Mouse (Mus musculus) B cell, adult (primary cell): ENCODE data around the gene Olfr108. TPM values are rescaled to one million over a fixed set of nuclear protein-coding genes. Genes with fewer than 3 reads are reported as not detected.

ENCODE experiments used
- total RNA-seq: library from RNA; stranded (reverse); gene quantifications from 4 replicates; pipeline ENCODE4 v1.2.4, GENCODE M21; 2023; ENCODE audit not compliant: inconsistent age

Olfr108 gene
- total RNA-seq: not detected in 4 replicates

GRCm38 (mm10) chr17:37445180-37445579 is at the start of gene Olfr108:
Gene Olfr108, plus strand, starts transcription at chr17:37445480.

GRCm38 (mm10) chr17:37398926-37399325 is 46.4 kb upstream of the Olfr108 start, which contains the start of gene Olfr107:
Gene Olfr107, plus strand, starts transcription at chr17:37399226.

DNA sequence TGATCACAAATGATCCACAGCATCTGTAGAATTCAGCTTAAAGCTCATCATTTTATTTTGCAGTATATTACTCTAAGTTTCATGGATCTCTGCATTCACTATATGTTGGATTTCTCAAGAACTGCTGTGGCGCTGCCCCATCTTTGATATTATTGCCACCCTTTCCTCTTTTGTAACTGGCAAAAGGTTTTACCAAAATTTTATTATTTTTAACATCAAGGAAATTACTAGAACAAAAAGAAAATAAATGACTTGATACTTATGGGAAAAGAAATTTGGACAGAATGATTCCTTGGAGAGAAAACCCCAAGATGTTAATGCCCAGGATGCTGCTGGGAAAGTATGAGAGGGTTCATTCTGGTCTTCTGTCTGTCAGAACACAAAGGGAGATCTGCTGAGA is 13.3 kb downstream of the Olfr108 start, which contains the start of gene Olfr109:
Olfr109 (plus strand) TSS at position 301 of the 400 bp plus-strand sequence.

DNA sequence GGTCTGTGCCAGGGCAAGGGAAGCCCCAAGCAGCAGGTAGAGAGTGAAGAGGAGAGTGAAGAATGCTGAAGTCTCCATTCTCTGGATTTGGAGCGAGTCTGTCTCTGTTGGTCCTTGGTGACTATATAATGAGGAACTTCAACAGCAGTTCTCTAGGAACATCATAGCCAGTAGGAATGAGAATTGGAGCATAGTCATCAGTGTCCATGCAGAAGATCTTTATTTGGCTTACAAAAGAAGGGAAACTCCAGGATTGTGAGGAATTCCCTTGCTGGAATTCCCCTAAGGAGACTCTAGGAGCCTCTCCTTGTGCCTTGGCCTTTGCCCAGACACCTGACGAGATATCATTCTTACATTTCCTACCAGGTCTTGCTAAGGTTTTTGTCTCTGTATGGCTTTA is 38.2 kb downstream of the Olfr108 start, which contains the start of gene H2-M2:
H2-M2 (minus strand) TSS at position 101 of the 400 bp plus-strand sequence.

GRCm38 (mm10) chr17:37491930-37492518 is 46.7 kb downstream of the Olfr108 start, which contains the start of gene Olfr110:
Gene Olfr110, plus strand, starts transcription at chr17:37492468.

Other genes with a start within 250 kb of the Olfr108 start
- not detected in 4 replicates for gene Olfr94, start 244.5 kb upstream of the Olfr108 start, total RNA-seq
- not detected in 4 replicates for gene Olfr95, start 232.4 kb upstream of the Olfr108 start, total RNA-seq
- not detected in 4 replicates for gene Olfr96, start 225.3 kb upstream of the Olfr108 start, total RNA-seq
- not detected in 4 replicates for gene Olfr97, start 208.2 kb upstream of the Olfr108 start, total RNA-seq
- gene Olfr98, start 181.7 kb upstream of the Olfr108 start, total RNA-seq: not detected in 4 replicates
- gene H2-M3, start 175.3 kb upstream of the Olfr108 start, total RNA-seq: 46.7 to 58.3 TPM (median 54.7 TPM) in 4 replicates
- gene Olfr99, start 162.0 kb upstream of the Olfr108 start, total RNA-seq: not detected in 4 replicates
- not detected in 4 replicates for gene Olfr101, start 141.2 kb upstream of the Olfr108 start, total RNA-seq
- 0.36 TPM in 1 of 4 replicates, not detected in the others for gene Olfr102, start 128.4 kb upstream of the Olfr108 start, total RNA-seq
- not detected in 4 replicates for gene Olfr103, start 105.8 kb upstream of the Olfr108 start, total RNA-seq
- gene Olfr104-ps, start 85.9 kb upstream of the Olfr108 start, total RNA-seq: not detected in 4 replicates
- not detected in 4 replicates for gene Olfr105-ps, start 66.4 kb upstream of the Olfr108 start, total RNA-seq
- not detected in 4 replicates for gene Olfr106-ps, start 55.1 kb upstream of the Olfr108 start, total RNA-seq
- gene Olfr107, start 46.3 kb upstream of the Olfr108 start, total RNA-seq: not detected in 4 replicates
- not detected in 4 replicates for gene Olfr109, start 13.4 kb downstream of the Olfr108 start, total RNA-seq
- not detected in 4 replicates for gene H2-M2, start 38.1 kb downstream of the Olfr108 start, total RNA-seq
- not detected in 4 replicates for gene Olfr110, start 47.0 kb downstream of the Olfr108 start, total RNA-seq
- gene Olfr111, start 62.5 kb downstream of the Olfr108 start, total RNA-seq: not detected in 4 replicates
- gene Olfr112, start 124.0 kb downstream of the Olfr108 start, total RNA-seq: not detected in 4 replicates
- gene Olfr113, start 132.2 kb downstream of the Olfr108 start, total RNA-seq: not detected in 4 replicates
- gene Olfr114, start 147.3 kb downstream of the Olfr108 start, total RNA-seq: not detected in 4 replicates
- not detected in 4 replicates for gene Olfr115, start 181.6 kb downstream of the Olfr108 start, total RNA-seq
- gene Olfr116, start 181.7 kb downstream of the Olfr108 start, total RNA-seq: not detected in 4 replicates
- not detected in 4 replicates for gene Olfr117, start 218.3 kb downstream of the Olfr108 start, total RNA-seq
- not detected in 4 replicates for gene Olfr118, start 221.5 kb downstream of the Olfr108 start, total RNA-seq